Mouse (Mus musculus): ENCODE results near the gene Ap3b1.

DNA sequence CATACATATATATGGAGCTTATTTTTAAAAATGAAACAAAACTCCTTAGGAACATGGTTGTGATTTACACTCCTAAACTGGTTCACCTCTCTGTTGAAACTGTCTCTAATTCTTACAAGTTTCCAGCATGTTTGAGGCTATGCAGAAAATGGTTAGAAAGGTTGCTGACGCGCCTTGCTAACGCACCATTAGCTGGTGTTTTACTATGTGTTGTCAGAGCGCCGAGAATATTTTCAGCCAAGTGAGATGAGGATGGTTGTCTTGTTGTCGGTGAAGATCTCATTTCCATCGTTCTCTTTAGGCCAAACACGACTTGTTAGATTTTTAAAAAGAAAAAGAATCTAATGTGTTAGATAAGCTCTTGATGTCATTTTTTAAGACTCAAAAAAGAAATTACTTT lies 205.1 kb downstream of the Ap3b1 start:
- no peak for TF ChIP-seq CTCF (IDR thresholded peaks at IDR 0.05; ENCODE audit: low read depth, low read length)
- TF ChIP-seq POLR2A (IDR thresholded peaks at IDR 0.05; ENCODE audit: extremely low read depth, insufficient read depth, low read length), result no peak

Measured in liver, adult 2 months (tissue).